Mouse (Mus musculus) liver, adult 2 months (tissue): ENCODE results near the gene Pgam5. TPM values are rescaled to one million over a fixed set of nuclear protein-coding genes. Genes with fewer than 3 reads are reported as not detected.
A peak's percentile ranks its signal among the peaks of the same experiment; 100 is the strongest.

Experiments
- DNase-seq: peaks from one replicate; pipeline ENCODE4 v3.0.0-alpha.2; 2011; ENCODE audit warnings: low read depth, low spot score; ENCODE audit errors: extremely low read depth
- H3K27ac ChIP-seq: fragments of 200-500 bp; replicated peaks from 2 replicates; pipeline ENCODE4 v1.5.1; 2012; ENCODE audit warnings: low read depth, mild to moderate bottlenecking, control low read depth, inconsistent platforms, low read length; ENCODE audit not compliant: insufficient read depth
- H3K27me3 ChIP-seq: fragments of 200-500 bp; 2 replicates; pipeline ENCODE4 v1.6.1; 2012; ENCODE audit warnings: mild to moderate bottlenecking, moderate library complexity, low read length, inconsistent platforms; ENCODE audit not compliant: control insufficient read depth, insufficient read depth
- H3K36me3 ChIP-seq: fragments of 200-500 bp; 2 replicates; pipeline ENCODE4 v1.6.1; 2012; ENCODE audit warnings: low read length, inconsistent platforms; ENCODE audit not compliant: control insufficient read depth, insufficient read depth
- H3K4me1 ChIP-seq: fragments of 200-500 bp; 2 replicates; pipeline ENCODE4 v1.6.1; 2011; ENCODE audit warnings: low read length; ENCODE audit not compliant: control insufficient read depth, insufficient read depth
- H3K4me3 ChIP-seq: fragments of 200-500 bp; 2 replicates; pipeline ENCODE4 v1.5.1; 2011; ENCODE audit warnings: low read depth, mild to moderate bottlenecking, control low read depth, low read length, moderate library complexity; ENCODE audit not compliant: insufficient read depth
- H3K79me2 ChIP-seq: fragments of 200-500 bp; 2 replicates; pipeline ENCODE4 v1.6.1; 2012; ENCODE audit warnings: inconsistent platforms, mild to moderate bottlenecking, low read length, moderate library complexity; ENCODE audit not compliant: control insufficient read depth, insufficient read depth
- H3K9ac ChIP-seq: fragments of 200-500 bp; 2 replicates; pipeline ENCODE4 v1.6.1; 2012; ENCODE audit warnings: low read depth, mild to moderate bottlenecking, control low read depth, inconsistent platforms, low read length
- CTCF ChIP-seq: fragments of 200-500 bp; IDR thresholded peaks from 2 replicates; pipeline ENCODE4 v1.5.1; 2011; ENCODE audit warnings: low read depth, low read length, control low read depth
- POLR2A ChIP-seq: fragments of 200-500 bp; IDR thresholded peaks from 2 replicates; pipeline ENCODE4 v1.6.1; 2011; ENCODE audit warnings: low read length, control low read depth; ENCODE audit not compliant: insufficient read depth; ENCODE audit errors: extremely low read depth
- WGBS: fragments of 180-500 bp; shearing (Covaris S2); methylation state at CpG from one replicate; pipeline ENCODE4 v1.1.7; 2018; 5-methylcytosine and 5-hydroxymethylcytosine counted together
- polyA plus RNA-seq: library from polyadenylated mRNA; depleted of rRNA; stranded (reverse); fragments of >200 nt; gene quantifications from 2 replicates; pipeline ENCODE4 v1.2.3, GENCODE M21; 2012
- total RNA-seq: library from RNA; depleted of rRNA; stranded (reverse); fragments of >200 nt; gene quantifications from 2 replicates; pipeline ENCODE4 v1.2.3, GENCODE M21; 2014

Pgam5 gene
- total and polyA plus RNA-seq, 2 experiments, result 15.0 to 15.1 TPM

- no peak overlapping the region for H3K4me3 ChIP-seq
- H3K36me3 ChIP-seq, result peaks cover 63% of the 10 kb centered on the region
- no peak overlapping the region for H3K9ac ChIP-seq
- no peaks in the 10 kb centered on the region for H3K27me3 ChIP-seq
- TF ChIP-seq POLR2A, result no peak
- TF ChIP-seq CTCF, result no peak
- DNase-seq, result no peak
- 72% methylated on average over 2 of the region's 2 CpGs for WGBS
- no peaks in the 10 kb centered on the region for H3K79me2 ChIP-seq
- no peak overlapping the region for H3K27ac ChIP-seq
- no peaks in the 10 kb centered on the region for H3K4me1 ChIP-seq
Observed at GRCm38 (mm10) chr5:110244091-110244490, 25.6 kb downstream of the Pgam5 start.

- Histone ChIP-seq H3K36me3 (peaks cover 14% of the 10 kb centered on the region), H3K79me2 (peaks cover 7% of the 10 kb centered on the region; the same call in 1 of the 2 replicates), H3K4me3 (no peak overlapping the region), H3K27me3 (no peaks in the 10 kb centered on the region), H3K4me1 (peaks cover 8% of the 10 kb centered on the region), H3K9ac (no peak overlapping the region), H3K27ac (no peak overlapping the region)
- DNase-seq, result no peak
- WGBS, result 45% methylated on average over 6 of the region's 6 CpGs
- TF ChIP-seq CTCF (no peak), POLR2A (no peak)
Observed at GRCm38 (mm10) chr5:110232346-110232745, 37.4 kb downstream of the Pgam5 start.

- Histone ChIP-seq H3K4me1 (peaks cover 8% of the 10 kb centered on the region), H3K4me3 (peak overlapping the region; percentile 37), H3K36me3 (peaks cover 10% of the 10 kb centered on the region), H3K27me3 (no peaks in the 10 kb centered on the region), H3K9ac (no peak overlapping the region), H3K79me2 (peaks cover 7% of the 10 kb centered on the region; the same call in 1 of the 2 replicates), H3K27ac (no peak overlapping the region)
- TF ChIP-seq CTCF (no peak), POLR2A (no peak)
- peak; percentile 17 for DNase-seq
- 37% methylated on average over 13 of the region's 13 CpGs for WGBS
Observed at GRCm38 (mm10) chr5:110231638-110232037, 38.1 kb downstream of the Pgam5 start.

- Histone ChIP-seq H3K27me3 (no peaks in the 10 kb centered on the region), H3K27ac (peak within 1 kb of the TSS; percentile 87), H3K79me2 (peaks cover 7% of the 10 kb centered on the region; the same call in 1 of the 2 replicates), H3K9ac (peak within 1 kb of the TSS; percentile 96), H3K4me1 (peaks cover 8% of the 10 kb centered on the region), H3K4me3 (peak within 1 kb of the TSS; percentile 70), H3K36me3 (peaks cover 5% of the 10 kb centered on the region)
- TF ChIP-seq CTCF (no peak), POLR2A (no peak; the same call in 1 of the 2 replicates)
- under 1% methylated on average over 81 of the region's 81 CpGs for WGBS
- DNase-seq, result peak; percentile 75
Observed at GRCm38 (mm10) chr5:110230780-110231461, 38.8 kb downstream of the Pgam5 start, which contains the start of gene Ankle2. Ankle2 (plus strand) TSS chr5:110231004.

DNA sequence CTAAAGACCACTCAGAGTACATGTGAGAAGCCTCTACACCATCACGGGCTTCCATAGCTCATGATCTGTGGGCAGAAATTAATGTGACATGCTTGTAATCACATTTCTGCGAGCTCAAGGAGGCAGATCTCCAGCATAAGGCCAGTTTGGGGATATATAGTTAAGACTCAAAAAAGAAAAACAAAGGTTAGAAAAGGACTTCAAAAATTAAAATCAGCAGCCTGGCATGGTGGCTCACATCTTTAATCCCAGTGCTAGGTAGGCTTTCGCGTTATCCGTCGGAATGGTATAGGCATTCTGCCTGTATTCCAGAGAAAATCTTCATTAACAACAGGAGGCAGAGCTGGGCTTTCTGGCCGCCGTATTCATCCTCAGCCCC lies 39.3 kb downstream of the Pgam5 start:
- Histone ChIP-seq H3K27me3 (no peaks in the 10 kb centered on the region), H3K79me2 (peaks cover 7% of the 10 kb centered on the region; the same call in 1 of the 2 replicates), H3K27ac (peak overlapping the region; percentile 47; the same call in 1 of the 2 replicates), H3K36me3 (peaks cover 9% of the 10 kb centered on the region), H3K9ac (peak overlapping the region; percentile 96), H3K4me1 (peaks cover 8% of the 10 kb centered on the region), H3K4me3 (peak overlapping the region; percentile 70)
- TF ChIP-seq CTCF (no peak), POLR2A (no peak)
- no peak for DNase-seq
- WGBS, result 5% methylated on average over 8 of the region's 8 CpGs

DNA sequence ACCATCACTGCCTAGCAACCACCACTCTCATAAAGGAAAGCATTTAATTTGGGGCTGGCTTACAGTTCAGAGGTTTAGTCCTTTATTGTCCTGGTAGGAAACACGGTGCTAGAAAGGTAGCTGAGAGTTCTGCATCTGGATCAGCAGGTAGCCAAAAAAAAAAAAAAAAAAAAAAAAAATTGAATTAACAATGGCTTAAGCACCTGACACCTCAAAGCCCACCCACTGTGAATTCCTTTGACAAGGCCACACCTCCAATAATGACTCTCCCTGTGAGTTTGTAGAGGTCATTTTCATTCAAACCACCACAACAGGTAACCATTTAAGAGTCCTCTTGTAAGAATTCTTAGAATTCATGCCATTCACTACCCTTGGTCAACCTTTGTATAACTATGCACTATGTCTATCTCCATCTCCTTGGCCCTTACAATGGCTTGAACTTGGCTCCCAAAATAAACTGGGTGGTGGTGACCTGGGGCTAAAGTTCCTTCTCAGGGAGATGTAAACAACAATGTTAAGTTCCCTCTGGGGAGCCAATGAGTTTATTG lies 42.3 kb downstream of the Pgam5 start:
- TF ChIP-seq POLR2A (no peak), CTCF (no peak)
- H3K27me3 ChIP-seq, result no peaks in the 10 kb centered on the region
- no peak for DNase-seq
- H3K4me3 ChIP-seq, result no peak overlapping the region
- no peak overlapping the region for H3K9ac ChIP-seq
- H3K79me2 ChIP-seq, result peaks cover 4% of the 10 kb centered on the region; the same call in 1 of the 2 replicates
- peaks cover 27% of the 10 kb centered on the region for H3K36me3 ChIP-seq
- 78% methylated on average over 1 of the region's 1 CpGs for WGBS
- peaks cover 8% of the 10 kb centered on the region for H3K4me1 ChIP-seq
- no peak overlapping the region for H3K27ac ChIP-seq
